Mouse (Mus musculus) forebrain, postnatal 0 days (tissue): Measurements from ENCODE around the gene Gpr1. TPM values are rescaled to one million over a fixed set of nuclear protein-coding genes. Genes with fewer than 3 reads are reported as not detected.
"Not testable (repeated sequence)": the region's sequence is repeated elsewhere in the genome, so short reads cannot be mapped to it uniquely, and the experiment has no call there.

ENCODE experiments used
- ATAC-seq: fragments of 200-750 bp; cut with Nextera tagmentation; 2 replicates; pipeline ENCODE4 v1.8.0; 2017; ENCODE audit warnings: mild to moderate bottlenecking, moderate library complexity
- DNase-seq: peaks from one replicate; pipeline ENCODE4 v3.0.0-alpha.2; 2015
- H3K27ac ChIP-seq: fragments of 300-500 bp; sonication (generic); 2 replicates; pipeline ENCODE4 v1.5.1; 2014; ENCODE audit warnings: low read depth, mild to moderate bottlenecking, antibody characterized with exemption, low read length, moderate library complexity, mixed read lengths
- H3K27me3 ChIP-seq: fragments of 300-500 bp; sonication (generic); 2 replicates; pipeline ENCODE4 v1.6.1; 2014; ENCODE audit warnings: mild to moderate bottlenecking, low read length, mixed read lengths; ENCODE audit not compliant: insufficient read depth
- H3K36me3 ChIP-seq: fragments of 300-500 bp; sonication (generic); 2 replicates; pipeline ENCODE4 v1.6.1; 2014; ENCODE audit warnings: mild to moderate bottlenecking, moderate library complexity; ENCODE audit not compliant: insufficient read depth
- H3K4me1 ChIP-seq: fragments of 300-500 bp; sonication (generic); 2 replicates; pipeline ENCODE4 v1.6.1; 2014; ENCODE audit warnings: antibody characterized with exemption; ENCODE audit not compliant: insufficient read depth
- H3K4me2 ChIP-seq: fragments of 300-500 bp; sonication (generic); 2 replicates; pipeline ENCODE4 v1.6.1; 2014; ENCODE audit warnings: low read depth, mild to moderate bottlenecking, moderate library complexity
- H3K4me3 ChIP-seq: fragments of 300-500 bp; sonication (generic); 2 replicates; pipeline ENCODE4 v1.5.1; 2014; ENCODE audit warnings: low read depth, low read length, mixed read lengths
- H3K9ac ChIP-seq: fragments of 300-500 bp; sonication (generic); 2 replicates; pipeline ENCODE4 v1.6.1; 2014; ENCODE audit warnings: mild to moderate bottlenecking
- H3K9me3 ChIP-seq: fragments of 300-500 bp; sonication (generic); 2 replicates; pipeline ENCODE4 v1.6.1; 2016; ENCODE audit warnings: low read length
- CTCF ChIP-seq: sonication (generic); IDR thresholded peaks from 2 replicates; pipeline ENCODE4 v1.5.1; 2016; ENCODE audit warnings: antibody characterized with exemption, control low read depth, low read depth
- WGBS: fragments of 180-500 bp; shearing (Covaris S2); extraction: QIAGEN DNeasy Blood & Tissue Kit; methylation state at CpG from one replicate; pipeline ENCODE4 v1.1.7; 2014; 5-methylcytosine and 5-hydroxymethylcytosine counted together
- microRNA-seq, 2 experiments: library from miRNA; unstranded; fragments of <30 nt; microRNA quantifications; one replicate each; pipeline ENCODE4; 2016
- polyA plus RNA-seq: library from polyadenylated mRNA; unstranded; fragments of >200 nt; fragmentation: Nextera tagmentation; extraction: Ambion mirVana; gene quantifications from 2 replicates; pipeline ENCODE4 v1.2.1, GENCODE M21; 2015
- total RNA-seq: library from RNA; depleted of rRNA; stranded (reverse); fragments of >200 nt; gene quantifications from 2 replicates; pipeline ENCODE4 v1.2.3, GENCODE M21; 2014; rRNA removed

Gpr1 gene
- total and polyA plus RNA-seq, 2 experiments from 2014 or later = 0.45 to 0.95 TPM

DNA sequence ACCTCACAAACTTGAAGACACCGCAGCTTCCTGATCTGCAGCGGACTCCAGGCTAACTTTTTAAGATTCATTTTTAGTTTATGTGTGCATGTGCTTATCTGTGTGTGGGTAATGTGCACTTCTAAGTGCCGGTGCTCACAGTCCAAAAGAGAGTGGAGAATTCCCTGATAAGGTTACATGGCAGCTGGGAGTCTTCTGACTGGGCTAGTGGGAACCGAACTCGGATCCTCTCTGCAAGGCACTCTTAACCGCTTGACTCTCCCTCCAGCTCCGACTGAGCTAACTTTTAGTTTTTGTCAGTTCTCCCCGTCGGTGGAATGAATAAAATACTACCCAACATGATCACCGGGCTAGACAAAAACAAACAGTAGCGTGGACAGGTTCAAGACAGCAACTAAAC is 38.5 kb downstream of the Gpr1 start:
- H3K9ac ChIP-seq = peak overlapping the region; percentile 91
- WGBS = 11% methylated on average over 11 of the region's 11 CpGs
- no peaks in the 10 kb centered on the region for H3K9me3 ChIP-seq
- peaks cover 23% of the 10 kb centered on the region for H3K4me1 ChIP-seq
- H3K4me2 ChIP-seq = peak overlapping the region; percentile 77
- no peak for TF ChIP-seq CTCF
- ATAC-seq (no peak), DNase-seq (no peak)
- peak overlapping the region; percentile 92; the same call in 1 of the 2 replicates for H3K27ac ChIP-seq
- H3K36me3 ChIP-seq = peaks cover 27% of the 10 kb centered on the region; the same call in 1 of the 2 replicates
- no peaks in the 10 kb centered on the region for H3K27me3 ChIP-seq
- H3K4me3 ChIP-seq = peak overlapping the region; percentile 98

DNA sequence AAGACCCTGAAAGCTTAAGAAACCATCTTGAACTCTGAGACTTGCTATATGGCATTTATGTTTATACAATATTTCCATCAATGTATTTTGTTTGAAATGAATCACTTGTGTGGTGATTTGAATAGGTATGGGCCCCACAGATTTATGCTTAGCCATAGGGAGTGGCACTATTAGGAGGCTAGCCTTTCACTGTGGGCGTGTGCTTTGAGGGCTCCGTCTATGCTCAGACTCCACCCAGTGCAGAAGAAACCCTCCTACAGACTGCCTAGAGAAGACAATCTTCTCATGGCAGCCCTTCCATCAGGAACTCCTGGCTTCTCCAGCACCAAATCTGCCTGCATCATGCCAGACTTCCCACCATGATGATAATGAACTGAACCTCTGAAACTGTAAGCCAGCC is 45.7 kb downstream of the Gpr1 start:
- DNase-seq (no peak), ATAC-seq (no peak)
- Histone ChIP-seq H3K9ac (no peak overlapping the region), H3K4me1 (no peaks in the 10 kb centered on the region), H3K4me2 (no peak overlapping the region), H3K27ac (no peak overlapping the region), H3K27me3 (no peaks in the 10 kb centered on the region), H3K4me3 (no peak overlapping the region), H3K36me3 (peaks cover 42% of the 10 kb centered on the region), H3K9me3 (no peaks in the 10 kb centered on the region)
- no peak for TF ChIP-seq CTCF
- WGBS = 88% methylated on average over 2 of the region's 2 CpGs

DNA sequence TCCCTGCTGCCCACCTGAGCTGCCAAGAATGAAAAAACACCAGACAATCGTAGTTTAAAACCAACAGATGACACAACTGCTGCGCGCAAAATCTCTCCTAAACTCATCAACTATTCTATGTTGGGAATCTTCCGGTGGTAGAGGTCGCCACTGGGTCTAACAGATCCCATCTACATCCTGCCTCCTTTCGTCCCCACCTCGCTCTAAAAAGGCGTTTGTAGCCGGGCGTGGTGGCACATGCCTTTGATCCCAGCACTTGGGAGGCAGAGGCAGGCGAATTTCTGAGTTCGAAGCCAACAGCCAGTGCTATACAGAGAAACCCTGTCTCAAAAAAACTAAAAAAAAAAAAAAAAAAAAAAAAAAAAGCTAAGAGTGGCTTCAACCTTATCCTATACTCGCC is 74.1 kb downstream of the Gpr1 start:
- DNase-seq (no peak), ATAC-seq (no peak)
- H3K36me3 ChIP-seq = peaks cover 36% of the 10 kb centered on the region
- H3K9me3 ChIP-seq = no peaks in the 10 kb centered on the region
- H3K9ac ChIP-seq = no peak overlapping the region
- H3K27ac ChIP-seq = no peak overlapping the region
- H3K27me3 ChIP-seq = no peaks in the 10 kb centered on the region
- no peak for TF ChIP-seq CTCF
- H3K4me1 ChIP-seq = no peaks in the 10 kb centered on the region
- WGBS = 98% methylated on average over 13 of the region's 13 CpGs
- no peak overlapping the region for H3K4me3 ChIP-seq
- no peak overlapping the region for H3K4me2 ChIP-seq

DNA sequence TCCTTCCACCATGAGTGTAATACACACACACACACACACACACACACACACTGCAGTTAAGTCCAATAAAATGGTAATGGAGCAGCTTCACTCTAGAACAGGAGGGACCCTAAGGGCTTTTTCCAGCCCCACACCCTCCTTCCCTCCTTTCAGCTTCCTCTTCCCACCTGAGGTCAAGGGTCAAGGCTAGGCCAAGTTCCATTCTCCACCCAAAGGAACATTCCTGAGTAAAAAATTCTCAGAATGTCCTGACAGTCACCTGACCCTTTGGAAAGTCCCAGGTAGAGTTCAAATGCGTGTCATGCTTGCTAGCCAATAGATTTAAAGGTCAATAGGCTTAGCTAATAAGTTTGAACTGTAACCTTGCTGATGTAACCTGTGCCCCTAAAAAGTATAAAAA is 75.8 kb downstream of the Gpr1 start:
- H3K4me1 ChIP-seq, H3K4me3 ChIP-seq, H3K27me3 ChIP-seq, ATAC-seq, H3K27ac ChIP-seq, H3K4me2 ChIP-seq, DNase-seq, H3K9me3 ChIP-seq, H3K9ac ChIP-seq: not testable (repeated sequence)
- WGBS = 100% methylated on average over 1 of the region's 1 CpGs
- peaks cover 22% of the 10 kb centered on the region for H3K36me3 ChIP-seq

DNA sequence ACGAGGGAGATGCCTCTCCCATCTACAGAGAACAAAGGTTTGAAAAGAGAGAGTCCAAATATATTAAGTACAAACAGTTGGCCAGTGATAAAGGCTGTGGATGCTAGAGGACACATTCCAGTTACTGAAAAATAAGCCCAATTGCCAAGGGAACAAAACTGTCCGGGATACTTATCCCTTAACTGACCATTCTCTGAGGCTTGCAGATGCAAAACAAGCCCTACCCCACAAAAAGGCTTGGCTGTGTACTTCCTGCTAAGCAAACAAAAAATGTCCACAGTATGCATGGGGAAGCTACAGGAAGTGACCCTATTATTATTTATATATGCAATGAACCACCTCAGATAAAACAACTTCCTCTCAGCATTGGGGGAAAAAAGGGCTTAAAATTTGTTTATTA is 76.4 kb downstream of the Gpr1 start:
- H3K36me3 ChIP-seq = peaks cover 22% of the 10 kb centered on the region; the same call in 1 of the 2 replicates
- H3K27ac ChIP-seq = no peak overlapping the region
- H3K27me3 ChIP-seq = no peaks in the 10 kb centered on the region
- H3K4me2 ChIP-seq = no peak overlapping the region
- DNase-seq = no peak
- no peaks in the 10 kb centered on the region for H3K4me1 ChIP-seq
- no peak for TF ChIP-seq CTCF
- H3K9ac ChIP-seq = no peak overlapping the region
- no peak for ATAC-seq
- WGBS = 85% methylated on average over 2 of the region's 2 CpGs
- H3K4me3 ChIP-seq = no peak overlapping the region
- no peaks in the 10 kb centered on the region for H3K9me3 ChIP-seq

DNA sequence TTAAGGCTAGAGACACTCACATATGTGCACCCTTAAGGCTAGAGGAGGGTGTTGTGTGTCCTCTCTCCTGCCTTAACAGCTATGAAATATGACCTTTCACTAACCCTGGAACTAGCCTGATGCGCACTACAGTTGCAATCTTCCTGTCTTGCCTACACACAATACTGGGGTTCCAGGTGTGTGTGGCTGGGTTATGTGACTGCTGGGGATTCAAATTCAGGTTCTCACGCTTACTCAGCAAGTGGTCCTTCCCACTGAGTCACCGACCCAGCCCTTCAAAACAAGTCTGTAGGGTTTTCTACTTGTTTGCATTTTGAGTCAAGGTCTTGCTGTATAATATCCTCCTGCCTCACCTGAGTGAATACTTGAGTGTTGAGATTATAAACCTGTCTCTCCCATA is 79.8 kb downstream of the Gpr1 start:
- Histone ChIP-seq H3K27me3 (no peaks in the 10 kb centered on the region), H3K4me3 (no peak overlapping the region), H3K36me3 (peaks cover 11% of the 10 kb centered on the region; the same call in 1 of the 2 replicates), H3K9ac (no peak overlapping the region), H3K4me1 (no peaks in the 10 kb centered on the region), H3K4me2 (no peak overlapping the region), H3K9me3 (no peaks in the 10 kb centered on the region), H3K27ac (no peak overlapping the region)
- TF ChIP-seq CTCF = no peak
- DNase-seq (no peak), ATAC-seq (no peak)
- 83% methylated on average over 3 of the region's 3 CpGs for WGBS

Small RNAs within 50 kb of the gene (microRNA-seq; reads per million reads assigned to microRNA genes)
- gene Gm24557 (0 reads per million in 2 experiments), gene Gm27512 (0 reads per million in 2 experiments)

Other genes starting within 250 kb of the Gpr1 start
- gene Ino80d, start 99.9 kb downstream of the Gpr1 start, total RNA-seq = 9.1 and 11.9 TPM in 2 replicates
- gene Ino80d, start 99.9 kb downstream of the Gpr1 start, polyA plus RNA-seq = 2.5 and 5.7 TPM in 2 replicates
- 769 and 814 TPM in 2 replicates for gene Eef1b2, start 37.7 kb downstream of the Gpr1 start, total RNA-seq
- gene Eef1b2, start 37.7 kb downstream of the Gpr1 start, polyA plus RNA-seq = 477 and 542 TPM in 2 replicates
- 122 and 147 TPM in 2 replicates for gene Ndufs1, start 37.7 kb downstream of the Gpr1 start, total RNA-seq
- 110 and 111 TPM in 2 replicates for gene Ndufs1, start 37.7 kb downstream of the Gpr1 start, polyA plus RNA-seq
- 18.4 and 30.3 TPM in 2 replicates for gene Zdbf2, start 58.7 kb upstream of the Gpr1 start, total RNA-seq
- 7.4 and 23.9 TPM in 2 replicates for gene Zdbf2, start 58.7 kb upstream of the Gpr1 start, polyA plus RNA-seq
- gene Adam23, start 231.3 kb upstream of the Gpr1 start, total RNA-seq = 52.8 and 65.6 TPM in 2 replicates
- gene Adam23, start 231.3 kb upstream of the Gpr1 start, polyA plus RNA-seq = 11.2 and 16.4 TPM in 2 replicates